Mouse (Mus musculus): ENCODE measurements around the gene Tsen34.
"Not testable (repeated sequence)": the region's sequence is repeated elsewhere in the genome, so short reads cannot be mapped to it uniquely, and the experiment has no call there.

Tsen34 gene

GRCm38 (mm10) chr7:3691919-3692318 is 744 bp upstream of the Tsen34 start:
- DNase-seq, result no peak

- DNase-seq, result peak; percentile 94
These were observed 535 bp downstream of the Tsen34 start, which contains the start of gene Mboat7 for GRCm38 (mm10) chr7:3692987-3693808. Gene Mboat7 (minus strand): TSS chr7:3693523.

GRCm38 (mm10) chr7:3693809-3694075 is 1.1 kb downstream of the Tsen34 start:
- no peak for DNase-seq

- peak; percentile 55 for DNase-seq
These were observed 1.6 kb downstream of the Tsen34 start for GRCm38 (mm10) chr7:3694076-3694948.

- DNase-seq, result not testable (repeated sequence)
These were observed 2.3 kb downstream of the Tsen34 start for GRCm38 (mm10) chr7:3694949-3695305.

GRCm38 (mm10) chr7:3698471-3698870 is 5.8 kb downstream of the Tsen34 start:
- no peak for DNase-seq

GRCm38 (mm10) chr7:3703148-3703878 is 10.7 kb downstream of the Tsen34 start:
- DNase-seq, result no peak

- DNase-seq, result peak; percentile 96
These were observed 11.3 kb downstream of the Tsen34 start, which contains the start of gene Rps9 for GRCm38 (mm10) chr7:3703879-3704441. Gene Rps9 (plus strand): TSS chr7:3703993.

- no peak for DNase-seq
These were observed 11.8 kb downstream of the Tsen34 start for GRCm38 (mm10) chr7:3704475-3704874.

- peak; percentile 9 for DNase-seq
These were observed 12.8 kb downstream of the Tsen34 start for GRCm38 (mm10) chr7:3705461-3705860.

GRCm38 (mm10) chr7:3705911-3706310 is 13.2 kb downstream of the Tsen34 start:
- no peak for DNase-seq

- no peak for DNase-seq
These were observed 13.8 kb downstream of the Tsen34 start for GRCm38 (mm10) chr7:3706343-3706934.

- DNase-seq, result no peak
These were observed 14.4 kb downstream of the Tsen34 start for GRCm38 (mm10) chr7:3707027-3707426.

- no peak for DNase-seq
These were observed 15.1 kb downstream of the Tsen34 start for GRCm38 (mm10) chr7:3707568-3708413.

GRCm38 (mm10) chr7:3708447-3708980 is 15.9 kb downstream of the Tsen34 start:
- DNase-seq, result not testable (repeated sequence)

- no peak for DNase-seq
These were observed 16.3 kb downstream of the Tsen34 start for GRCm38 (mm10) chr7:3709000-3709399.

GRCm38 (mm10) chr7:3712264-3712942 is 19.7 kb downstream of the Tsen34 start:
- DNase-seq, result no peak

GRCm38 (mm10) chr7:3715249-3715648 is 22.6 kb downstream of the Tsen34 start:
- no peak for DNase-seq

GRCm38 (mm10) chr7:3720268-3720667 is 27.6 kb downstream of the Tsen34 start, which contains the start of gene Pirb:
Gene Pirb (minus strand): TSS chr7:3720391.
- DNase-seq, result not testable (repeated sequence)

GRCm38 (mm10) chr7:3725459-3725858 is 32.8 kb downstream of the Tsen34 start:
- DNase-seq, result not testable (repeated sequence)

All from cerebellum, adult 8-10 months (tissue).